ENCODE assay signal across 20 mouse cellular contexts in genomic region chr15:103454449-103454848, GRCm38 (mm10). TPM values are rescaled to one million over a fixed set of nuclear protein-coding genes. Genes with fewer than 3 reads are reported as not detected.
DNase-seq lines count a peak whose midpoint lies in the region; ATAC-seq lines count a peak whose summit lies in the region.
"Had no signal": no experiment of that assay in that cellular context is flagged by ENCODE, and none has a peak within 500 bp of the region (broad histone marks: within the 10 kb centered on the region; RNA-seq: fewer than 3 reads in every experiment).

No protein-coding gene starts in this region.

- no peak for DNase-seq in heart, postnatal 14 days
- peak; percentile 23 for DNase-seq in thymus, postnatal 14 days
- no peak for DNase-seq in thymus, postnatal 4 days
- no peak for DNase-seq in kidney, adult 9 months
- DNase-seq in adrenal gland, postnatal 25 days = no peak
- DNase-seq: adrenal gland, adult 2 months; right cerebral cortex, adult 18-20 months had no signal

- H3K27ac ChIP-seq in heart, embryonic 16.5 days (ENCODE audit: low read length) = no peak overlapping the region
- H3K27ac ChIP-seq in liver, embryonic 15.5 days (replicated peaks) = no peak overlapping the region
- no peak overlapping the region for H3K27ac ChIP-seq in hindbrain, embryonic 12.5 days
- H3K27ac ChIP-seq: forebrain, embryonic 12.5 days; hindbrain, embryonic 10.5 days; lung, embryonic 15.5 days had no signal

- H3K9ac ChIP-seq in heart, embryonic 16.5 days (ENCODE audit: low read length) = no peak overlapping the region
- H3K9ac ChIP-seq in liver, embryonic 15.5 days = no peak overlapping the region
- H3K9ac ChIP-seq in hindbrain, embryonic 12.5 days = no peak overlapping the region
- H3K9ac ChIP-seq: forebrain, embryonic 12.5 days; lung, embryonic 15.5 days had no signal

- 70% methylated on average over 6 of the region's 6 CpGs for WGBS in heart, embryonic 16.5 days
- whole genome bisulfite sequencing in liver, embryonic 15.5 days (ENCODE audit: insufficient replicate concordance) = 38% methylated on average over 6 of the region's 6 CpGs
- WGBS in hindbrain, embryonic 12.5 days = 84% methylated on average over 6 of the region's 6 CpGs

- H3K27me3 ChIP-seq in heart, embryonic 16.5 days (ENCODE audit: control insufficient read depth, insufficient read depth, low read length) = no peaks in the 10 kb centered on the region
- H3K27me3 ChIP-seq in liver, embryonic 15.5 days = no peaks in the 10 kb centered on the region
- no peaks in the 10 kb centered on the region for H3K27me3 ChIP-seq in hindbrain, embryonic 12.5 days
- H3K27me3 ChIP-seq: forebrain, embryonic 12.5 days; lung, embryonic 15.5 days had no signal

- H3K4me2 ChIP-seq in heart, embryonic 16.5 days (ENCODE audit: low read depth, low read length) = peak overlapping the region; percentile 0; the same call in 1 of the 2 replicates
- H3K4me2 ChIP-seq in liver, embryonic 15.5 days = peak overlapping the region; percentile 29; the same call in 1 of the 2 replicates
- H3K4me2 ChIP-seq in hindbrain, embryonic 12.5 days (replicated peaks) = no peak overlapping the region
- H3K4me2 ChIP-seq: forebrain, embryonic 12.5 days; lung, embryonic 15.5 days had no signal

- no peaks in the 10 kb centered on the region for H3K4me1 ChIP-seq in heart, embryonic 16.5 days (ENCODE audit: control insufficient read depth, insufficient read depth, low read length)
- no peaks in the 10 kb centered on the region for H3K4me1 ChIP-seq in liver, embryonic 15.5 days (replicated peaks)
- H3K4me1 ChIP-seq in hindbrain, embryonic 12.5 days = no peaks in the 10 kb centered on the region
- H3K4me1 ChIP-seq: forebrain, embryonic 12.5 days; hindbrain, embryonic 10.5 days; lung, embryonic 15.5 days had no signal

- intact Hi-C loops in heart, postnatal 14 days (cut with DNase I) = no loop called here

- ATAC-seq in heart, embryonic 16.5 days (replicated peaks; ENCODE audit: extremely low read depth, insufficient read depth, low FRiP score) = no peak
- no peak for ATAC-seq in liver, embryonic 15.5 days (ENCODE audit: insufficient read depth)
- ATAC-seq in hindbrain, embryonic 12.5 days (ENCODE audit: low FRiP score) = no peak
- ATAC-seq: midbrain, embryonic 16.5 days had no signal

- H3K36me3 ChIP-seq in heart, embryonic 16.5 days (ENCODE audit: control insufficient read depth, insufficient read depth) = no peaks in the 10 kb centered on the region
- H3K36me3 ChIP-seq in liver, embryonic 15.5 days (replicated peaks) = no peaks in the 10 kb centered on the region
- H3K36me3 ChIP-seq in hindbrain, embryonic 12.5 days = no peaks in the 10 kb centered on the region
- H3K36me3 ChIP-seq: forebrain, embryonic 12.5 days; hindbrain, embryonic 10.5 days; lung, embryonic 15.5 days had no signal

- peak overlapping the region; percentile 26 for H3K4me3 ChIP-seq in heart, embryonic 16.5 days (ENCODE audit: low read length)
- H3K4me3 ChIP-seq in liver, embryonic 15.5 days (replicated peaks) = peak overlapping the region; percentile 44
- no peak overlapping the region for H3K4me3 ChIP-seq in hindbrain, embryonic 12.5 days
- H3K4me3 ChIP-seq: forebrain, embryonic 12.5 days; hindbrain, embryonic 10.5 days; lung, embryonic 15.5 days had no signal

- no peaks in the 10 kb centered on the region for H3K9me3 ChIP-seq in heart, embryonic 16.5 days (replicated peaks; ENCODE audit: control insufficient read depth, low read length)
- no peaks in the 10 kb centered on the region for H3K9me3 ChIP-seq in liver, embryonic 15.5 days (replicated peaks)
- no peaks in the 10 kb centered on the region for H3K9me3 ChIP-seq in hindbrain, embryonic 12.5 days (replicated peaks)
- H3K9me3 ChIP-seq: forebrain, embryonic 12.5 days; hindbrain, embryonic 10.5 days; lung, embryonic 15.5 days had no signal

RNA-seq across cellular contexts. Expression of gene Nckap1l, which starts 0.9 kb away (rescaled TPM):
- polyA plus RNA-seq in heart, embryonic 16.5 days (2015; fragmentation: Nextera tagmentation; extraction: Ambion mirVana) = 3.6 and 7.0 TPM in 2 replicates
- 1 to 10 TPM; 4.4 to 6.7 TPM for total RNA-seq in heart, postnatal 14 days (2021)
- polyA plus RNA-seq in liver, embryonic 15.5 days (2015; fragmentation: Nextera tagmentation; extraction: Ambion mirVana) = 7.0 and 7.2 TPM in 2 replicates
- polyA plus RNA-seq in hindbrain, embryonic 12.5 days (2016; fragmentation: Nextera tagmentation; extraction: Ambion mirVana) = 2.1 TPM in 2 replicates
- total RNA-seq in adrenal gland, postnatal 25 days (2021) = 2.5 and 3.0 TPM in 2 replicates

RNA-seq across cellular contexts. Expression of gene Gtsf2, which starts 6.2 kb away (rescaled TPM):
- polyA plus RNA-seq in heart, embryonic 16.5 days (2015; fragmentation: Nextera tagmentation; extraction: Ambion mirVana) = not detected in 2 replicates
- total RNA-seq in heart, postnatal 14 days (2021) = not detected
- not detected in 2 replicates for polyA plus RNA-seq in liver, embryonic 15.5 days (2015; fragmentation: Nextera tagmentation; extraction: Ambion mirVana)
- polyA plus RNA-seq in hindbrain, embryonic 12.5 days (2016; fragmentation: Nextera tagmentation; extraction: Ambion mirVana) = not detected in 2 replicates
- total RNA-seq in adrenal gland, postnatal 25 days (2021) = not detected in 2 replicates
- total RNA-seq: adrenal gland, adult 2 months; heart, adult 8-10 months; layer of hippocampus, adult 8-10 months; left cerebral cortex, postnatal 10 days had no signal
- polyA plus RNA-seq: adrenal gland, adult 2 months; embryonic facial prominence, embryonic 14.5 days; forebrain, embryonic 12.5 days; hindbrain, embryonic 10.5 days; kidney, embryonic 14.5 days; lung, embryonic 15.5 days; midbrain, embryonic 16.5 days; neural tube, embryonic 14.5 days had no signal

RNA-seq across cellular contexts. Expression of gene Gtsf1, which starts 24.2 kb away (rescaled TPM):
- polyA plus RNA-seq in heart, embryonic 16.5 days (2015; fragmentation: Nextera tagmentation; extraction: Ambion mirVana) = 15.3 and 18.5 TPM in 2 replicates
- under 1 TPM in 1 of 2 experiments, not detected in 1; 0.34 TPM for total RNA-seq in heart, postnatal 14 days (2021)
- not detected in 2 replicates for polyA plus RNA-seq in liver, embryonic 15.5 days (2015; fragmentation: Nextera tagmentation; extraction: Ambion mirVana)
- polyA plus RNA-seq in hindbrain, embryonic 12.5 days (2016; fragmentation: Nextera tagmentation; extraction: Ambion mirVana) = not detected in 2 replicates
- total RNA-seq in adrenal gland, postnatal 25 days (2021) = not detected in 2 replicates
- total RNA-seq: adrenal gland, adult 2 months; layer of hippocampus, adult 8-10 months; left cerebral cortex, postnatal 10 days had no signal
- polyA plus RNA-seq: adrenal gland, adult 2 months; embryonic facial prominence, embryonic 14.5 days; forebrain, embryonic 12.5 days; hindbrain, embryonic 10.5 days; kidney, embryonic 14.5 days; midbrain, embryonic 16.5 days; neural tube, embryonic 14.5 days had no signal

RNA-seq across cellular contexts. Expression of gene Pde1b, which starts 48.4 kb away (rescaled TPM):
- polyA plus RNA-seq in heart, embryonic 16.5 days (2015; fragmentation: Nextera tagmentation; extraction: Ambion mirVana) = 2.4 and 2.8 TPM in 2 replicates
- 1 to 10 TPM; 2.0 TPM for total RNA-seq in heart, postnatal 14 days (2021)
- polyA plus RNA-seq in liver, embryonic 15.5 days (2015; fragmentation: Nextera tagmentation; extraction: Ambion mirVana) = 0.25 and 0.29 TPM in 2 replicates
- 51.6 and 54.2 TPM in 2 replicates for polyA plus RNA-seq in hindbrain, embryonic 12.5 days (2016; fragmentation: Nextera tagmentation; extraction: Ambion mirVana)
- 5.2 and 8.1 TPM in 2 replicates for total RNA-seq in adrenal gland, postnatal 25 days (2021)

Comparison
In these comparisons a context has a peak if more than half of its experiments do, and no peak if none do; other contexts are left out.
1. RNA of gene Gtsf1, which starts 24.2 kb away (polyA plus RNA-seq): 15.3 to 18.5 TPM in heart, embryonic 16.5 days; not detected in liver, embryonic 15.5 days and not detected in hindbrain, embryonic 12.5 days; every median in the first group is over 10 times any median in the second.